Mouse (Mus musculus): Measurements from ENCODE around the gene Skida1. TPM values are rescaled to one million over a fixed set of nuclear protein-coding genes. Genes with fewer than 3 reads are reported as not detected.

Skida1 gene
- polyA plus RNA-seq, 1 experiment from 2014 or later: 14.9 TPM

- WGBS: 2% methylated on average over 21 of the region's 58 CpGs
- Histone ChIP-seq H3K36me3 (peaks cover 7% of the 10 kb centered on the region), H3K4me1 (peaks cover 12% of the 10 kb centered on the region), H3K4me3 (peak overlapping the region; percentile 79), H3K27me3 (no peaks in the 10 kb centered on the region), H3K27ac (peak overlapping the region; percentile 99), H3K9me3 (no peaks in the 10 kb centered on the region), H3K4me2 (replicated peaks) (peak overlapping the region; percentile 90), H3K9ac (peak overlapping the region; percentile 97)
- peak; percentile 96 for ATAC-seq (ENCODE audit: low FRiP score, low read depth)
Measured at GRCm38 (mm10) chr2:18064356-18064858, 15.6 kb upstream of the Skida1 start.

GRCm38 (mm10) chr2:18063763-18064251 lies 15.0 kb upstream of the Skida1 start:
- WGBS: under 1% methylated on average over 18 of the region's 18 CpGs

DNA sequence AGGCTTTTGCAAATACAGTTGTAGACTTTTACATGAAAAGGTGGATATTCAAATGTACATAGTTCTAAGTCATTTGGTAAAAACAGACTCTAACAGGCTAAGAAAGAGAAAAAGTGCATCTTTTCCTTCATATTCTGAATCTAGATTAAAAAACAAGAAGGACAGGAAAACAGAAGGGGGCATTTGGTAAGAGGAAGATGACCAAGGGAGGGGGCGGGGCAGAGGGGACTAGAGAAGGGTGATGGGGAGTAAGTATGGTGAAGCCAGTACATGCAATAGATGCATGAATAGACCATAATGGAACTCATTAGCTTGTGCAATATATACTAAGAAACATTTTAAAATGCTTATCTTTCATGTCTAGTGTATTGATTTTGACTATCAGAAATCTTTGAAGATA lies 11.5 kb upstream of the Skida1 start:
- Histone ChIP-seq H3K27me3 (no peaks in the 10 kb centered on the region), H3K4me1 (peaks cover 13% of the 10 kb centered on the region), H3K9me3 (no peaks in the 10 kb centered on the region), H3K4me2 (replicated peaks) (no peak overlapping the region), H3K9ac (no peak overlapping the region), H3K36me3 (no peaks in the 10 kb centered on the region), H3K4me3 (no peak overlapping the region), H3K27ac (no peak overlapping the region)
- ATAC-seq (ENCODE audit: low FRiP score, low read depth): no peak
- WGBS: 88% methylated on average over 1 of the region's 1 CpGs

More at GRCm38 (mm10) chr2:18063763-18064251, 15.0 kb upstream of the Skida1 start:
- no peaks in the 10 kb centered on the region for H3K27me3 ChIP-seq
- H3K4me3 ChIP-seq: peak overlapping the region; percentile 79
- peak; percentile 24 for ATAC-seq (ENCODE audit: low FRiP score, low read depth)
- H3K4me2 ChIP-seq (replicated peaks): peak overlapping the region; percentile 90
- H3K36me3 ChIP-seq: peaks cover 7% of the 10 kb centered on the region
- peaks cover 18% of the 10 kb centered on the region for H3K4me1 ChIP-seq
- peak overlapping the region; percentile 99 for H3K27ac ChIP-seq
- peak overlapping the region; percentile 97 for H3K9ac ChIP-seq
- H3K9me3 ChIP-seq: no peaks in the 10 kb centered on the region

- Histone ChIP-seq H3K4me2 (replicated peaks) (no peak overlapping the region), H3K9me3 (no peaks in the 10 kb centered on the region), H3K36me3 (no peaks in the 10 kb centered on the region), H3K4me3 (no peak overlapping the region), H3K9ac (no peak overlapping the region), H3K4me1 (peaks cover 16% of the 10 kb centered on the region), H3K27me3 (no peaks in the 10 kb centered on the region), H3K27ac (no peak overlapping the region)
- ATAC-seq (ENCODE audit: low FRiP score, low read depth): no peak
- 87% methylated on average over 1 of the region's 1 CpGs for WGBS
Measured at GRCm38 (mm10) chr2:18059891-18060290, 11.0 kb upstream of the Skida1 start.

DNA sequence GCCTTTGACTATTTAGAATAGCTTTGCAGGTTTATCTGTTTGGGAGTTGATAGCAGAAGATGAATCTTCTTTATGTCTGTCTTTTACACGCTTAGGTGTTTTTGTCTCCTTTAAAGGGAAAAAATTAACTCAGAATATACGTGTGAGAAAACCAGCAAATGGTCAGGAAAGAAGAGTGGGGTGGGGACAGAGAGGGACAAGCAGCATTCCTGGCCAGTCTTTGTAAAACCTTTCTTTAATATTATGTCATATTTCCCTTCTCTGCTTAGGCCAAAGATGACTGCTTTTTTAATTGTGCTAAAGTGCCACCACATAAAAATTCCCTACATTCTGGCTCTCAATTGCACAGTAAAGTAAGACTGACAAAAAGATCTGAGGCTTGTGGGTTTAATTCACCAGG lies 10.2 kb upstream of the Skida1 start:
- H3K9ac ChIP-seq: no peak overlapping the region
- no peaks in the 10 kb centered on the region for H3K9me3 ChIP-seq
- H3K27ac ChIP-seq: no peak overlapping the region
- no peak overlapping the region for H3K4me3 ChIP-seq
- H3K36me3 ChIP-seq: no peaks in the 10 kb centered on the region
- H3K4me2 ChIP-seq (replicated peaks): no peak overlapping the region
- H3K27me3 ChIP-seq: no peaks in the 10 kb centered on the region
- H3K4me1 ChIP-seq: peaks cover 24% of the 10 kb centered on the region
- no peak for ATAC-seq (ENCODE audit: low FRiP score, low read depth)
- 36% methylated on average over 2 of the region's 2 CpGs for WGBS

DNA sequence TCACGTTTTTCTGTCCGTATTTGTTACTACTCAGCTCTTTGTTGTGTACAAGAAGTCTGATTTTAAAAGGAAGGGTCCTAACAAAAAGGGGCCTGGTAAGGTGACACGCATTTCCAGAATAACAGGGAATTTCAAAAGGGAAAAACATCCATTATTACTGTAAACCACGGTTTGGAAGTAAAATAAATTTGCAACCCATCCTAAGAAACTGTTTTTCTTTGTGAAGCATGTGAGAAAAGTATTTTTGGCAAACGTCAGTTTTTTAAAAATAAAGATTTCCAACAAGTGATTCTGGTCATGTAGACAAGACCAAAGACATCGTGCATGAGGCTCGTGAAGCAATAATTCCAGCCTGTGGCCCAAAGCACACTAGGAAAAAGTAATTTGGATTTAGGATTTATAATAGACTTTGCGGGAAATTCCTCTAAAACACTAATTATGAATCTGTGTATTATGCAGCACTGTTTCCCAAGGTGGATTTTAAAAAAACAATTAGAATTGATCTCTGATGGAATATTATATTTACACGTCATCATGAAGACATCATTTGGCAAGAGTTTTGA lies 9.4 kb upstream of the Skida1 start:
- WGBS: 14% methylated on average over 9 of the region's 9 CpGs
- H3K36me3 ChIP-seq: no peaks in the 10 kb centered on the region

GRCm38 (mm10) chr2:18057336-18058145 lies 8.7 kb upstream of the Skida1 start:
- under 1% methylated on average over 48 of the region's 48 CpGs for WGBS
- no peaks in the 10 kb centered on the region for H3K36me3 ChIP-seq

More for the DNA sequence above, 9.4 kb upstream of the Skida1 start:
- Histone ChIP-seq H3K4me1 (peaks cover 32% of the 10 kb centered on the region), H3K27ac (peak overlapping the region; percentile 100), H3K9me3 (no peaks in the 10 kb centered on the region), H3K9ac (peak overlapping the region; percentile 96), H3K4me2 (replicated peaks) (peak overlapping the region; percentile 88), H3K4me3 (peak overlapping the region; percentile 61), H3K27me3 (no peaks in the 10 kb centered on the region)
- ATAC-seq (ENCODE audit: low FRiP score, low read depth): no peak

DNA sequence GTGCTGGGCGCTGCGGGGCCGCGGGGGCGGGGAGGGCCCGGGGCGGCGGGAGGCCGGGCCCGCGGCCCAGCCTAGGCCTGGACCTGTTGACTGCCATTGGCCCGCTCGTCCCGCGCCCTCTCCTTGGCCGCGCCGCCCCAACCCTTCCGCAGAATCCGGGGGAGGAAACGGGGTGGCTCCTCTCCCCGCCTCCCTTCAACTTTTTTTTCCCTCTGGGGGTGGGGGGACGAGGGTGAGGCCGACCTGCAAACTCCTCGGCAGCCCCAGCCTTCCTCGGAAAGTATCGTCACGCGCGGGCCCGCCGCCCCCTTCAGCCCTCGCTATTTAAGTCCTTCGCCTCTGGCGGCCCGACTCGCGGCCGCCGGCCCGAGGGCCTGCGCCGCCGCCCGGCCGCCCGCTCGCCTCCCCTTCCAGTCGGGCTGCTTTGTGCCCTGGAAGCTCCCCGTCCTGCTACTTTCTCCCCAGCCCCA lies 8.0 kb upstream of the Skida1 start:
- Histone ChIP-seq H3K27me3 (no peaks in the 10 kb centered on the region), H3K9ac (peak overlapping the region; percentile 96), H3K4me3 (peak overlapping the region; percentile 61), H3K9me3 (no peaks in the 10 kb centered on the region), H3K4me1 (peaks cover 34% of the 10 kb centered on the region), H3K4me2 (replicated peaks) (peak overlapping the region; percentile 88), H3K27ac (peak overlapping the region; percentile 100), H3K36me3 (no peaks in the 10 kb centered on the region)
- 1% methylated on average over 38 of the region's 50 CpGs for WGBS
- peak; percentile 96 for ATAC-seq (ENCODE audit: low FRiP score, low read depth)

More at GRCm38 (mm10) chr2:18057336-18058145, 8.7 kb upstream of the Skida1 start:
- Histone ChIP-seq H3K9me3 (no peaks in the 10 kb centered on the region), H3K4me1 (peaks cover 33% of the 10 kb centered on the region), H3K9ac (peak overlapping the region; percentile 96), H3K4me2 (replicated peaks) (peak overlapping the region; percentile 88), H3K27me3 (no peaks in the 10 kb centered on the region), H3K27ac (peak overlapping the region; percentile 100), H3K4me3 (peak overlapping the region; percentile 61)
- ATAC-seq (ENCODE audit: low FRiP score, low read depth): no peak

GRCm38 (mm10) chr2:18055929-18056785 lies 7.3 kb upstream of the Skida1 start:
- Histone ChIP-seq H3K9ac (peak overlapping the region; percentile 96), H3K27ac (peak overlapping the region; percentile 100), H3K4me2 (replicated peaks) (peak overlapping the region; percentile 88), H3K27me3 (no peaks in the 10 kb centered on the region), H3K36me3 (no peaks in the 10 kb centered on the region), H3K4me1 (peaks cover 41% of the 10 kb centered on the region), H3K4me3 (peak overlapping the region; percentile 61), H3K9me3 (no peaks in the 10 kb centered on the region)
- peak; percentile 92 for ATAC-seq (ENCODE audit: low FRiP score, low read depth)
- 0% methylated on average over 39 of the region's 66 CpGs for WGBS

DNA sequence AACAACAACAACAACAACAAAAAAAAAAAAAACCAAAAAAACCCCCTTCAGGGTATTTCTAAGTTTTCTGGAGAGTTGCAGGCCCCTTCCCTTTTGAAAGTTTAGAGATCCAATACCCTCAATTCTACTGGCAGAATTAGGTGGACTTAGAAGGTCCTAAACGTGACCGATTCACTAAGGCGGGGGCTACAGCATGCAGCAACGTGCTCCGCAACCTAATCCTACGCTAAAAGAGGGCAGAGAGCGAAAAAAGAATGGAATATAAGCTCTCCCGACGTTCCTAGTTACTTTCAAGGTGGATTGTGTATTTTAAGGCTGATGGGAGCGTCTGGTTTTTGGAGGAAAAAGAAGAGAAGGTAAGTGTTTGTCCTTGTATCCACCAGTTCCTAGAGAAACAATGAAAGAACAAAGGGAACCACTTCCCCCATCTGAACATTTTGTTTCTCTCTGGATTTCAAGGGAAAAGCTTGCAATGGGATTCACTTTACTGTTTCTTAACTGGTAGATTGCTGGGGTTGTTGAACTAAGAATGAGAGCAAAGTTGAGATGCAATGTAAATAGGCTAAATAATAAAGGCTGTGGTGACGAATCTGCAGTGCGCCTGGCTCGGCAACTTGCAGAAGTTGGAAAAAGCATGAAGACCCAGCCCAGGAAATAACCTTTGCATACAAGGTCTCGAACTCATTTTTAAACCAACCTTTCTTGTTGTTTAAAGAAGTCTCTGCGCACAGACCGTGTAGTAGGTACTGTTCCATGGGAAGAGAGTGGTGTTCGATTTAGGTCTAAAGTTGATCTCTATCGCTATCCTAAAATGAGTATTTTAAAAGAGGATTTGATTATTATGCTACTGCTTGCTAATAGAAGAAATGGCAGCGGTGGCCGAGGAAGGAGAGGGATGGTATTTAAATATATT lies 6.4 kb upstream of the Skida1 start, which contains the start of gene Mllt10:
Gene Mllt10 (plus strand): TSS at position 222 of the 913 bp plus-strand sequence.
- H3K27me3 ChIP-seq: no peaks in the 10 kb centered on the region
- WGBS: 3% methylated on average over 20 of the region's 20 CpGs
- no peak for ATAC-seq (ENCODE audit: low FRiP score, low read depth)

More for the DNA sequence above, 6.4 kb upstream of the Skida1 start, which contains the start of gene Mllt10:
- Histone ChIP-seq H3K4me3 (peak within 1 kb of the TSS; percentile 61), H3K9ac (peak within 1 kb of the TSS; percentile 96), H3K4me2 (replicated peaks) (peak within 1 kb of the TSS; percentile 88), H3K36me3 (no peaks in the 10 kb centered on the region), H3K9me3 (no peaks in the 10 kb centered on the region), H3K4me1 (peaks cover 48% of the 10 kb centered on the region), H3K27ac (peak within 1 kb of the TSS; percentile 100)
